Mouse (Mus musculus): ENCODE results near the gene Smg6.

GRCm38 (mm10) chr11:75034104-75034503 lies 108.5 kb downstream of the Smg6 start:
- TF ChIP-seq POLR2A (IDR thresholded peaks at IDR 0.05; ENCODE audit: borderline replicate concordance, extremely low read depth, insufficient read depth, insufficient read length, poor library complexity, severe bottlenecking) (no peak), CTCF (IDR thresholded peaks at IDR 0.05; ENCODE audit: borderline replicate concordance, extremely low read depth, insufficient read depth, insufficient read length) (no peak)

All from brain, embryonic 14.5 days (tissue).